Mouse (Mus musculus): ENCODE measurements around the gene Ttyh3. TPM values are rescaled to one million over a fixed set of nuclear protein-coding genes. Genes with fewer than 3 reads are reported as not detected.
A peak's percentile ranks its signal among the peaks of the same experiment; 100 is the strongest.
"Not testable (repeated sequence)": the region's sequence is repeated elsewhere in the genome, so short reads cannot be mapped to it uniquely, and the experiment has no call there.

Ttyh3 gene
- polyA plus RNA-seq, 1 experiment from 2014 or later = 56.0 TPM

GRCm38 (mm10) chr5:140675079-140675478 is 26.2 kb upstream of the Ttyh3 start:
- Histone ChIP-seq H3K27ac (ENCODE audit: low read length) (no peak overlapping the region), H3K36me3 (ENCODE audit: control insufficient read depth, insufficient read depth, low read length) (peaks cover 22% of the 10 kb centered on the region), H3K27me3 (ENCODE audit: control insufficient read depth, insufficient read depth, low read depth, low read length) (no peaks in the 10 kb centered on the region)

GRCm38 (mm10) chr5:140674036-140674435 is 25.2 kb upstream of the Ttyh3 start:
- WGBS = 89% methylated on average over 17 of the region's 17 CpGs
- Histone ChIP-seq H3K27ac (ENCODE audit: low read length) (no peak overlapping the region), H3K9me3 (replicated peaks; ENCODE audit: control insufficient read depth, low read length, poor library complexity, severe bottlenecking) (no peaks in the 10 kb centered on the region), H3K4me1 (ENCODE audit: control insufficient read depth, insufficient read depth, low read length) (no peaks in the 10 kb centered on the region), H3K27me3 (ENCODE audit: control insufficient read depth, insufficient read depth, low read depth, low read length) (no peaks in the 10 kb centered on the region), H3K9ac (ENCODE audit: low read depth, low read length) (no peak overlapping the region), H3K4me2 (ENCODE audit: low read length) (no peak overlapping the region), H3K36me3 (ENCODE audit: control insufficient read depth, insufficient read depth, low read length) (peaks cover 26% of the 10 kb centered on the region), H3K4me3 (ENCODE audit: low read depth, low read length) (no peak overlapping the region)
- no peak for ATAC-seq

More at GRCm38 (mm10) chr5:140675079-140675478, 26.2 kb upstream of the Ttyh3 start:
- no peaks in the 10 kb centered on the region for H3K9me3 ChIP-seq (replicated peaks; ENCODE audit: control insufficient read depth, low read length, poor library complexity, severe bottlenecking)
- H3K4me2 ChIP-seq (ENCODE audit: low read length) = no peak overlapping the region
- H3K4me1 ChIP-seq (ENCODE audit: control insufficient read depth, insufficient read depth, low read length) = no peaks in the 10 kb centered on the region
- H3K4me3 ChIP-seq (ENCODE audit: low read depth, low read length) = no peak overlapping the region
- no peak overlapping the region for H3K9ac ChIP-seq (ENCODE audit: low read depth, low read length)
- 69% methylated on average over 11 of the region's 11 CpGs for WGBS
- no peak for ATAC-seq

- peaks cover 29% of the 10 kb centered on the region for H3K36me3 ChIP-seq (ENCODE audit: control insufficient read depth, insufficient read depth, low read length)
- not testable (repeated sequence) for H3K4me3 ChIP-seq (ENCODE audit: low read depth, low read length); H3K4me1 ChIP-seq (ENCODE audit: control insufficient read depth, insufficient read depth, low read length); H3K4me2 ChIP-seq (ENCODE audit: low read length); H3K27me3 ChIP-seq (ENCODE audit: control insufficient read depth, insufficient read depth, low read depth, low read length); H3K27ac ChIP-seq (ENCODE audit: low read length); H3K9me3 ChIP-seq (replicated peaks; ENCODE audit: control insufficient read depth, low read length, poor library complexity, severe bottlenecking); ATAC-seq; H3K9ac ChIP-seq (ENCODE audit: low read depth, low read length)
- 93% methylated on average over 6 of the region's 6 CpGs for WGBS
Measured at GRCm38 (mm10) chr5:140672603-140673002, 23.8 kb upstream of the Ttyh3 start.

- ATAC-seq = no peak
- Histone ChIP-seq H3K27ac (ENCODE audit: low read length) (no peak overlapping the region), H3K27me3 (ENCODE audit: control insufficient read depth, insufficient read depth, low read depth, low read length) (no peaks in the 10 kb centered on the region), H3K4me3 (ENCODE audit: low read depth, low read length) (no peak overlapping the region), H3K9ac (ENCODE audit: low read depth, low read length) (no peak overlapping the region), H3K9me3 (replicated peaks; ENCODE audit: control insufficient read depth, low read length, poor library complexity, severe bottlenecking) (no peaks in the 10 kb centered on the region), H3K4me2 (ENCODE audit: low read length) (no peak overlapping the region), H3K36me3 (ENCODE audit: control insufficient read depth, insufficient read depth, low read length) (peaks cover 27% of the 10 kb centered on the region), H3K4me1 (ENCODE audit: control insufficient read depth, insufficient read depth, low read length) (no peaks in the 10 kb centered on the region)
- WGBS = 91% methylated on average over 6 of the region's 6 CpGs
Measured at GRCm38 (mm10) chr5:140672115-140672514, 23.3 kb upstream of the Ttyh3 start.

- Histone ChIP-seq H3K27ac (ENCODE audit: low read length) (no peak overlapping the region), H3K4me1 (ENCODE audit: control insufficient read depth, insufficient read depth, low read length) (peaks cover 22% of the 10 kb centered on the region), H3K9ac (ENCODE audit: low read depth, low read length) (no peak overlapping the region), H3K9me3 (replicated peaks; ENCODE audit: control insufficient read depth, low read length, poor library complexity, severe bottlenecking) (no peaks in the 10 kb centered on the region), H3K4me3 (ENCODE audit: low read depth, low read length) (no peak overlapping the region), H3K27me3 (ENCODE audit: control insufficient read depth, insufficient read depth, low read depth, low read length) (no peaks in the 10 kb centered on the region), H3K36me3 (ENCODE audit: control insufficient read depth, insufficient read depth, low read length) (peaks cover 8% of the 10 kb centered on the region), H3K4me2 (ENCODE audit: low read length) (no peak overlapping the region)
- no peak for ATAC-seq
- 57% methylated on average over 7 of the region's 7 CpGs for WGBS
Measured at GRCm38 (mm10) chr5:140663621-140664180, 14.9 kb upstream of the Ttyh3 start.

- no peak overlapping the region for H3K4me2 ChIP-seq (ENCODE audit: low read length)
- no peak for ATAC-seq
- H3K27me3 ChIP-seq (ENCODE audit: control insufficient read depth, insufficient read depth, low read depth, low read length) = no peaks in the 10 kb centered on the region
- peaks cover 22% of the 10 kb centered on the region for H3K4me1 ChIP-seq (ENCODE audit: control insufficient read depth, insufficient read depth, low read length)
- WGBS = 73% methylated on average over 17 of the region's 17 CpGs
- no peaks in the 10 kb centered on the region for H3K9me3 ChIP-seq (replicated peaks; ENCODE audit: control insufficient read depth, low read length, poor library complexity, severe bottlenecking)
- H3K27ac ChIP-seq (ENCODE audit: low read length) = peak overlapping the region; percentile 57
- peaks cover 5% of the 10 kb centered on the region; the same call in 1 of the 2 replicates for H3K36me3 ChIP-seq (ENCODE audit: control insufficient read depth, insufficient read depth, low read length)
- H3K9ac ChIP-seq (ENCODE audit: low read depth, low read length) = no peak overlapping the region; the same call in 1 of the 2 replicates
- H3K4me3 ChIP-seq (ENCODE audit: low read depth, low read length) = no peak overlapping the region
Measured at GRCm38 (mm10) chr5:140662741-140663592, 14.1 kb upstream of the Ttyh3 start.

GRCm38 (mm10) chr5:140661875-140662643 is 13.2 kb upstream of the Ttyh3 start:
- no peaks in the 10 kb centered on the region for H3K9me3 ChIP-seq (replicated peaks; ENCODE audit: control insufficient read depth, low read length, poor library complexity, severe bottlenecking)
- H3K36me3 ChIP-seq (ENCODE audit: control insufficient read depth, insufficient read depth, low read length) = peaks cover 5% of the 10 kb centered on the region; the same call in 1 of the 2 replicates
- peaks cover 22% of the 10 kb centered on the region for H3K4me1 ChIP-seq (ENCODE audit: control insufficient read depth, insufficient read depth, low read length)
- no peak overlapping the region; the same call in 1 of the 2 replicates for H3K9ac ChIP-seq (ENCODE audit: low read depth, low read length)
- peak overlapping the region; percentile 57 for H3K27ac ChIP-seq (ENCODE audit: low read length)
- 60% methylated on average over 12 of the region's 12 CpGs for WGBS
- H3K4me3 ChIP-seq (ENCODE audit: low read depth, low read length) = no peak overlapping the region
- no peaks in the 10 kb centered on the region for H3K27me3 ChIP-seq (ENCODE audit: control insufficient read depth, insufficient read depth, low read depth, low read length)
- no peak for ATAC-seq
- H3K4me2 ChIP-seq (ENCODE audit: low read length) = no peak overlapping the region

- Histone ChIP-seq H3K9ac (ENCODE audit: low read depth, low read length) (no peak overlapping the region), H3K27ac (ENCODE audit: low read length) (peak overlapping the region; percentile 57), H3K9me3 (replicated peaks; ENCODE audit: control insufficient read depth, low read length, poor library complexity, severe bottlenecking) (no peaks in the 10 kb centered on the region), H3K36me3 (ENCODE audit: control insufficient read depth, insufficient read depth, low read length) (peaks cover 5% of the 10 kb centered on the region; the same call in 1 of the 2 replicates), H3K27me3 (ENCODE audit: control insufficient read depth, insufficient read depth, low read depth, low read length) (no peaks in the 10 kb centered on the region), H3K4me2 (ENCODE audit: low read length) (no peak overlapping the region), H3K4me3 (ENCODE audit: low read depth, low read length) (no peak overlapping the region), H3K4me1 (ENCODE audit: control insufficient read depth, insufficient read depth, low read length) (peaks cover 22% of the 10 kb centered on the region)
- ATAC-seq = no peak
- WGBS = 70% methylated on average over 8 of the region's 8 CpGs
Measured at GRCm38 (mm10) chr5:140661427-140661826, 12.6 kb upstream of the Ttyh3 start.
